Mouse (Mus musculus) thymus, adult 2 months (tissue): ENCODE results near the gene Gm12394.
"Not testable (repeated sequence)": the region's sequence is repeated elsewhere in the genome, so short reads cannot be mapped to it uniquely, and the experiment has no call there.

Experiments
- CTCF ChIP-seq: fragments of 200-500 bp; IDR thresholded peaks from 2 replicates; pipeline ENCODE4 v1.5.1; 2012; ENCODE audit warnings: mild to moderate bottlenecking, control low read depth, low read length, moderate library complexity, borderline replicate concordance; ENCODE audit not compliant: control insufficient read depth, poor library complexity, insufficient read depth; ENCODE audit errors: extremely low read depth
- POLR2A ChIP-seq: fragments of 200-500 bp; IDR thresholded peaks from 2 replicates; pipeline ENCODE4 v1.6.1; 2012; ENCODE audit warnings: mild to moderate bottlenecking, low read length, control low read depth, moderate library complexity; ENCODE audit not compliant: control insufficient read depth, poor library complexity, insufficient read depth; ENCODE audit errors: extremely low read depth

DNA sequence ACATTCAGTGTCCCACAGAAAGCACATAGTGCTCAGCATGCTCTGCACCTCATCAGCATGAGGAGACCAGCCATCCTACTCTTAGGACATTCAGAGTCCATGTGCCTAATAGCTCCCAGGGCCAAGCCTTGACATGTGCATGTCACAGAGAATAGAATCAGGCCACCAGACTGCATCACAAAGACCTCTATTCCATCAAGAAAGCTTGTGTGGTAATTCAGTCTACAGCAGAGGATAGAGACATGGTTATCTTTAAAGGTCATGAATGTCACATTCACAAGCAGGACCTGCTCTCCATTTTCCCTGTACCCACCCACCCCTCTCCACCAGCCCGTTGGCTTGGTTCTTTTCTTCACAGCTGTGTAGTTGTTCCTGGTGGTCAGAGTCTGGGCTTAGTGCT is 2.8 kb downstream of the Gm12394 start, which contains the start of gene Fam205a1:
- TF ChIP-seq CTCF, POLR2A: not testable (repeated sequence)
